Mouse (Mus musculus) bone marrow macrophage, adult 2 months (primary cell): ENCODE results near the gene Lyg2. TPM values are rescaled to one million over a fixed set of nuclear protein-coding genes. Genes with fewer than 3 reads are reported as not detected.

ENCODE experiments used
- H3K27ac ChIP-seq: 2 replicates; pipeline ENCODE4 v1.5.1; 2012; ENCODE audit warnings: low read depth, low read length; ENCODE audit not compliant: insufficient read depth
- H3K4me1 ChIP-seq: 2 replicates; pipeline ENCODE4 v1.6.1; 2012; ENCODE audit warnings: low read length; ENCODE audit not compliant: control insufficient read depth, insufficient read depth
- H3K4me3 ChIP-seq: 2 replicates; pipeline ENCODE4 v1.5.1; 2012; ENCODE audit warnings: mild to moderate bottlenecking, low read length, moderate library complexity; ENCODE audit not compliant: insufficient read depth
- CTCF ChIP-seq: IDR thresholded peaks from 2 replicates; pipeline ENCODE4 v1.5.1; 2012; ENCODE audit warnings: low read depth, mild to moderate bottlenecking, low read length, moderate library complexity
- POLR2A ChIP-seq: IDR thresholded peaks from 2 replicates; pipeline ENCODE4 v1.6.1; 2012; ENCODE audit warnings: mild to moderate bottlenecking, low read depth, low read length, borderline replicate concordance
- polyA plus RNA-seq: library from polyadenylated mRNA; stranded (reverse); fragments of >200 nt; gene quantifications from 2 replicates; pipeline ENCODE4 v1.2.4, GENCODE M21; 2012; ENCODE audit not compliant: missing spikeins, insufficient read depth, insufficient read length

Gene Lyg2
- not detected in 2 replicates for polyA plus RNA-seq

DNA sequence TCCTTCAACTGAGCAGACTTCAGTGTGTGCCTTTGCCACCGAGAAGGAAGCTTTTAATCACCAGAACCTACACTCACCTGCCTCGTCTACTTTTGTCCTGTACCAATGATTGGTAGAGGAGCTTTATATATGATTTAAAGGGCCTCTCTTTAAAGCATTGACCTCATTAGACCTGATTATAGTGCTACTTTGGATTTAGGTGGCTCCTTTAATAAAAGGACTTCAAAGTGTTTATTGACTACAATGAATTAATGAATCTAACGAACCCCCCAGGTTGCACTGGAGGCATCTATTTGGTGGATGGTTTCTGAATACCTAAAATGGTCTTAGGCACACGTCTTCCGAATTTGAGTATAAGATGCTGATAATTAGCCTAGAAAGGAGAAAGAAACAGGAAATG, at the start of gene Lyg2:
Gene Lyg2, minus strand, starts transcription at position 101 of the 400 bp plus-strand sequence.
- H3K4me3 ChIP-seq: no peak within 1 kb of the TSS
- no peak within 1 kb of the TSS for H3K27ac ChIP-seq
- H3K4me1 ChIP-seq: no peaks in the 10 kb centered on the region
- TF ChIP-seq POLR2A (no peak), CTCF (no peak)

DNA sequence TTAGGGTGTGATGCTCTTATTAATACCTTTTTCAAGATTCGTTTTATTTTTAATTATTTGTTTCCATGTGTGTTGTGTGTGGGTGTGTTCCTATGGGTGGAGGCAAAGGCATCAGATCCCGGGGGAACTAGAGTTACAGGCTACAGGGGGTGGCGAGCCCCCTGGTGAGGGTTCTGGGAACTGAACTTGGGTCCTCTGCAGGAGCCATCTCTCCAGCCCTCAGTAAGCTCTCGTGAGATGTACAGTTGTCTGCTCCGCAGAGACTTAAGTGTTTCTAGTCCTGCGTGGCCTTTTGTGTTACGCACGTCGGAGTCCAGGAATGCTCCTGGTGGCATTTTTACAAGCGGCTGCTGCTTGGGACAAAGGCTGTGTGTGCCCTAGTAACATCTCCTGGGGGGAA, 49.3 kb upstream of the Lyg2 start:
- Histone ChIP-seq H3K27ac (no peak overlapping the region), H3K4me1 (no peaks in the 10 kb centered on the region), H3K4me3 (no peak overlapping the region)
- TF ChIP-seq CTCF (no peak), POLR2A (no peak)

DNA sequence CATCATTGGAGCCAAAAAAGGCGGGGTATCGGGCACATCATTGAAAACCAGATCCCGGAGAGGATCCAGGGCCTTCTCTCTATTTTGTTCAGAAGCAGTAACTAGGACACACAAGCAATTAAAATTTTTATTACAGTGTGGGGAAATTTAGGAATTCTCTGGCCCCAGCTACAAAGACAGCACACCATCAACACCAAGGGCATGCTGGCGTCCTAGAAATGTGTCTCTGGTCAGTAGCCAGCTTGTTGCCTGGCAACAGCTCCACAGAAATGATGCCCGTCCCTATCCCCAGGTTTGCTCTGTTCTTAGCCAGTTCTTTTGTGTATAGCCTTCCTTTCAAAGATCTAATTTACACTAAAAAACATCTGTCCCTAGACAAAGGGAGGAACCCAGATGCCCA, 43.2 kb upstream of the Lyg2 start:
- Histone ChIP-seq H3K27ac (no peak overlapping the region), H3K4me1 (0 out of 2 replicates have a peak, but pooled peaks cover 3% of the 10 kb centered on the region), H3K4me3 (no peak overlapping the region)
- TF ChIP-seq CTCF (no peak), POLR2A (no peak)

DNA sequence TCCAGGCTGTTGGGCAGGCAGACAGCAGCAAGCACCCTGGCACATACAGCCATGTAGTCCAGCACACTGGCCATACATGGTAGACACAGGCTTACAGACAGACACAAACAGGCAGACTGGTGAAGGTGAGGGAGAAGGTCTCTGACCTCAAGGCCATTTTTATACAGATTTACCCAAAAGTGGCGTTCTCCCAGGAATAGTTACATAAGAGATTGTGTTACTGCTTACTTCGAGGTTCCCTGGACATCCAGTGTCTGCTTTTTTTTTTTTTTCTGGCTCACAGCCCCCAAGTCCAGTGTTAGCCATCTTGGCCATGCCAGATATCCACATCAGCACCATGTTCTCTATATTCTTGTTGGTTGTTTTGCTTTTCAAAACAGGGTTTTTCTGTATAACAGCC, 42.2 kb upstream of the Lyg2 start:
- H3K27ac ChIP-seq: no peak overlapping the region
- 0 out of 2 replicates have a peak, but pooled peaks cover 3% of the 10 kb centered on the region for H3K4me1 ChIP-seq
- H3K4me3 ChIP-seq: no peak overlapping the region
- TF ChIP-seq CTCF: no peak
- TF ChIP-seq POLR2A: no peak

DNA sequence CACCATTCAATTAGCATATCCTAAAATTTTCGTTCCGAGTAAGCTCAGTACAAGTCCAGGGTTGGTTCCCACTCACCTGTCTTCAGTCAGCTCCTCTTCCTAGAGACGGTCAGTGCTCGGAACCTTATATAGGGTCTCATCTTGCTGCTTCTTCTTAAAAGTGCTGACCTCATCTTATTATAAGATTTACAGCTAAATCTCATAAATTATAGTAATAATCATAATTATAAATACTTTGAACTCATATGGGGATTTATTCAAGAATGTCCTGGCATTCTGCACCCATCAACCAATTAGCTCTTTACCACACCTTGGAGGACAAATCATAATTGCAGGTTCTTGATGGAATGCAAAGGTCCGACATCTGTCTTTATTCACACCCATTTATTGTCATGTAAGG, 41.4 kb upstream of the Lyg2 start, which contains the start of gene Lyg1:
Gene Lyg1, minus strand, starts transcription at position 101 of the 400 bp plus-strand sequence.
- Histone ChIP-seq H3K4me1 (0 out of 2 replicates have a peak, but pooled peaks cover 3% of the 10 kb centered on the region), H3K27ac (no peak within 1 kb of the TSS), H3K4me3 (no peak within 1 kb of the TSS)
- TF ChIP-seq CTCF: no peak
- TF ChIP-seq POLR2A: no peak

DNA sequence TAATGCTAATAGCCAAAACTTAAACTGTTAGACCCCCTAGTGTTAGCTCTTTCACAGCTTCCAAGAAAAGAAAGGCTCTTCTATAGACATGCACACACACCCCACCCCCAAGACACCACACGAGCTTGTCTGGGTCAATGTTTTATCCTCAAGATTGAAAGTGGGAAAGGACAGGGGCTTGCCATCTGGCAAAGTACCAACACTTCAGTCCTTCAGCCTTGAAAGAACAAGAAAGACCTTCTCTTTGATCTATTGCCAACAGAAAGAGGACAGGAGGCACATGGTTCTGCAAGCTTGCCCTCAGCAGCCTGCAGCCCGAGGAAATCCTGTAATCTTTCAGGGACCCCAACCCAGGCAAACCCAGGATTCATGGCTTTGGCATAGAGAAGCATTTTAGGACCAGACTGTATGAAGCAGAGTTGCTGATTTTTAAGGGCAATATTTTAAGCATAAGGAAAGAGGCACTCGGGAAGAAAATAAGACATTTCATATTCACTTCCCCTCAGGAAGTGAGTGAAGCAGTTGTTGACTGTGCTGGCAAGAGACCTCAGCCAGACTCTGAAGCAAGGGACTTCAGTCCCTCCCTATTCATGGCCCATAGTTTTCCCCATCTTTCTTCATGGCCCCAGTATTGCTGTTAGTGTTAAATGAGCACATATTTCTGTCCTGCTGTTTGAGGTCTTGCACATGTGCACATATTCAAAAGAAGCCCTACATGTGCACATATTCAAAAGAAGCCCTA, 40.6 kb upstream of the Lyg2 start:
- Histone ChIP-seq H3K4me3 (no peak overlapping the region), H3K27ac (no peak overlapping the region), H3K4me1 (0 out of 2 replicates have a peak, but pooled peaks cover 3% of the 10 kb centered on the region)
- TF ChIP-seq POLR2A: no peak

DNA sequence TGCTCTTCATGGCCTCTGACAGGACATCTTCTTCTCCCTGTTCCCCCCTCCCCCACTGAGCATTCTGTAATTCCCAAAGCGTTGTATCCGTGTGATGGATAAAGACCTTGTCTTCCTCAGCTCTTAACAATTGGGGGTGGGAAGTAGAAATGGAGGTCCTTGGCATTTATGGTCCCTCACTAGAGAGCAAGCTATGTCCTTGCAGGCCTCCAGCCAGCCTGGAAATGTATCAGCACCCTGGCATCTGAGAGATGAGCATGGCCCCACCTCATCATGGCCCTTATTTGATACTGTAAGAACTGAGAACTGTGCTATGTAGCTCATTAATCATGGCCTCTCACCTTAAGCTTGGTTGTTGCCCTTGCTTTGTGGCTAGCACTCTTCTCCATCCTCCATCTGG, 39.0 kb upstream of the Lyg2 start:
- Histone ChIP-seq H3K4me3 (no peak overlapping the region), H3K4me1 (0 out of 2 replicates have a peak, but pooled peaks cover 3% of the 10 kb centered on the region), H3K27ac (no peak overlapping the region)
- TF ChIP-seq POLR2A (no peak), CTCF (no peak)

DNA sequence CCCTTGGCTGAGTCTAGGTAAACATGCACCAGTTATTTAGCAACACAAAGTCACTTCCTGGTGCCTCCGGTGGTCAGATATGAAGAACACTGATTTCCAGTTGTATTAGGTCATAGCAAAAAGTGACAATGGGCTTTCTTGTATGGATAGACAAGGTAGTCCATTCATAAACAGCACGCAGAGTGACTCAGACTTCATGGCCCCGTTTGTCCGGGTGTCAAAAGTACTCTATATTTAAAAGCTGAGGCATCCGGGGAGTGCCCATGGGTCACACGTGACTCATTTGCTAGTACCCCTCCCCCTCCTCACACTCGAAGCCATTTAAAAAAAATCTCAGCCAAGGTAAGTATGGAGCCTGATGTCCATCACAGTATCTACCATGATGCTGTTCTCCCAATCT, 38.5 kb upstream of the Lyg2 start:
- Histone ChIP-seq H3K4me3 (no peak overlapping the region), H3K27ac (no peak overlapping the region), H3K4me1 (0 out of 2 replicates have a peak, but pooled peaks cover 3% of the 10 kb centered on the region)
- TF ChIP-seq CTCF: no peak
- no peak for TF ChIP-seq POLR2A

DNA sequence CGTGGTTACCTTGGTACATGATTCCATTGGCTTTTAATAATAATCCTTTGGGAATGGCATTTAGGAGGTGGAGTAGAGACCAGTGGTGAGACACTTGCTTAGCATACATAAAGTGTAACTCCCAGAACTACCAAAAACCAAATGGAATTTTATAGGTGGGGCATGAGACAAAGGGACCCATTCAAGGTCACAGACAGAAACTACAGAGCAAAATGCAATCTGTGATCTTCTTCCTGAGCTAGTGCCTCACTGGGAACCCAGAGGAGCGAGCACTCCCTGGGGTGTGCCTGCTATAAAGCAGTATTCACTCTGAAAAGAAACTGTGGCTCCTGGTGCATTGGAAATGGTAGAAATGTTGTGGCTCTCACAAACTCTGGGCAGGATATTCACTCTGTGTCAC, 32.6 kb upstream of the Lyg2 start:
- H3K4me3 ChIP-seq: no peak overlapping the region
- no peak overlapping the region for H3K27ac ChIP-seq
- no peaks in the 10 kb centered on the region for H3K4me1 ChIP-seq
- TF ChIP-seq POLR2A: no peak
- TF ChIP-seq CTCF: no peak

DNA sequence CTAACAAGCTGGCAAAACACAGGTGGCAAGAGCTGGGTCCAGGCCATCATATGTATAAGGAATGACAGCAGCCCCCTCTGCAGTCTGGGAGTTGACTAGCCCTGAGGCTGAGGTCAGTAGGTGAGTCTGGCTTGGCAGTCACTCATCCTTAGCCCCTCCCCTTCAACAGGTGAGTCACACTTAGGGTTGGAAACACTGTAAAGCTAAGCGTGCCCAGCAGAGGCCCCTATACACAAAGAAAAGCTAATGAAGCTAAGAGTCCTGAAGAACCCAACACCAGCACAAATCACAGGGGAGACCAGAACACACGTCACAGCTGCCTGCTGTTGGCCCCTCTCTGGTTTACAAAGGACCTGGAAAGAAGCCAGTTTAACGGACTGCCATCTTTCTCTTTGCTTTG, 15.5 kb upstream of the Lyg2 start:
- H3K4me3 ChIP-seq: no peak overlapping the region
- no peak for TF ChIP-seq POLR2A
- no peak for TF ChIP-seq CTCF
- no peak overlapping the region for H3K27ac ChIP-seq
- no peaks in the 10 kb centered on the region for H3K4me1 ChIP-seq
